Mouse (Mus musculus): ENCODE results near the gene Igf1.

Igf1 gene

DNA sequence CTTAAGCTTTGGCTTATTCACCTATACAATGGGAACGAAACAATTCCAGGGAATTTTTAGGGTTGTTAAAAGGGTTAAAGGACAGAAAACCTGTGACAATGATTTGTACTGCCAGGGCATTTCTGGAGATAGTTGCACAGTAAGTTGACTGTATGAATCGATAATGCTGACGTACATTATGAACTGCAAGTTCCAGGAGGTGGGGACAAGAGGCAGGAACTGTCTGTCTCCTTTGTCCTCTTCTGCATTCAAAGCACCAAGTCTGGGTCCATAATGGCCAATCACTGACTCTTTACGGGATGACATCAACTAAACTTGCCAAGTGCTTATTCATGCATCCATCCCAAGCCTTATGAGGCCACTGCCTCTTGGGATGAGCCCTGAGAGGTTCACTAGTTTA lies 39.3 kb downstream of the Igf1 start:
- DNase-seq (ENCODE audit: low spot score), result no peak

DNA sequence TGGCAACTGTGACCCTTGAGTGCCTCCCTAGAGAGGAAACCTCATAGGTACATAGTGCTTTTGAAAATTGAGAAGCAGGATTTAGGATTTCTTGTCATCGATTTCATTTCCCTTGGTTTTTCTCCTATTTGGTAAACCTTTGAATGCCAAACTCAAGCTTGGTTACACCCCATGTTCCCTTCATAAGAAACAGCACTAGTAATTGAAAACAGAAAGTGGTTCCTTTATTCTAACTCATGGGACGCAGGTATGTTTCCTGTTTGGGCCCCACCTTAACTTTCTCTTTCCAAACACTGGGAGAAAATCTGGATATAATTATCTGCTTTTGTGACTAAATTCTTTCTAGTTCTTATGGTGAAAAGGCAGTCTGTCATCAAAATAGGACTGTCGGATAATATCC lies 40.8 kb downstream of the Igf1 start:
- no peak for DNase-seq (ENCODE audit: low spot score)

DNA sequence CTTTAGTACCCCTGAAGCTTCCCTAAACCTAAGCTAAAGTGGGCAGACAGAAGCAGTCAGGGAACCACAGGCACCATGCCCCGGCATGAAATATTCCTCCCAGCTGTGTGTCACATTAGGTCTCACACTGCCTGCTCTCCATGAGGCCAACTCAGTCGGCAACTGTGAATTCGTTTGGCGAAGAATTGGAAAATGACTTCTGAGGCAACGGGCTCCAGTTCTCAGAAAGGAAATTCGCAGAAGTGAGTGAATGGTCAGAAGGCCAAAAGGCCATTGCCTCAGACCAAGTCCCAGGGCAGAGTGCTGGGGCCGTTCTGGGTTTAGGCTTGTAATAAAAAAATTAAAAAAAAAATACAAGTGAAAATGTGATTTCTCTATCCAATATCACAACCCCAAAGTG lies 43.9 kb downstream of the Igf1 start:
- DNase-seq (ENCODE audit: low spot score), result no peak

DNA sequence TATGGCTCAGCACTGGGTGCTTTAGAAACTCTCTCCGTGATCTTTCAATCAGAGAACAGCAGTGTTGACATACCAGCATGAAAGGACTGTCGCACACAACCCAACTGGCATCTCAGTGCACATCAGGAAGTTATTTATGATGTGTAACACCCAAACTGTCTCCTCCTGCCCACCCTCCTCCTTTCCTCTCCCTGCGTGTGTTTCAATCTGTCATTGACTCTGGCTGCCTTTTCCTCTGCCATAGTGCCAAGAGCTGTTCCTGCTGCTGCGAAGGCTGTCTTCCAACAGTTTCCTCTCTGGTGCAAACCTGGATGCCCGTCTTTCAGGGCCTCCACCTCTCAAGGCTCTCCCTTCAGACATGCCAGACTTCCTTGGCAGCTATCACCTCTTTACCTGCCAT lies 46.3 kb downstream of the Igf1 start:
- no peak for DNase-seq (ENCODE audit: low spot score)

DNA sequence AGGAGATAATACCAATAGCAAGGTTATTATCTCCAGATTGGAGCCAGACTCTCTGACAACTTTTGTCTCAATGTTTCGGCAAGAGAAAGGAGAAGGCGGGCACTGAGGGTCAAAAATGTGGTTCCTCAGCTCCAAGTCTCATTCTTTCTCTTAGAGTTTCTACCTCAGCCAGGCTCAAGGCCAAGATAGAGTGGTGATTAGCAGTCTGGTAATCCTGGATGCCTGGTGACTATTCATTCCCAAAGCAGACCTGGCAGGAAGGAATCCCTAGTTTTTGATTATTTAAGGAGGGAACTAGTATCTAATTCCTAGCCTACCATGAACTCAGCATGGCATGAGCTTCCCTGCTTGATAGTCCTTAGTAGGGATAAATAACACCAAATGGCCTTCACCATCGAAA lies 47.0 kb downstream of the Igf1 start:
- DNase-seq (ENCODE audit: low spot score), result no peak

DNA sequence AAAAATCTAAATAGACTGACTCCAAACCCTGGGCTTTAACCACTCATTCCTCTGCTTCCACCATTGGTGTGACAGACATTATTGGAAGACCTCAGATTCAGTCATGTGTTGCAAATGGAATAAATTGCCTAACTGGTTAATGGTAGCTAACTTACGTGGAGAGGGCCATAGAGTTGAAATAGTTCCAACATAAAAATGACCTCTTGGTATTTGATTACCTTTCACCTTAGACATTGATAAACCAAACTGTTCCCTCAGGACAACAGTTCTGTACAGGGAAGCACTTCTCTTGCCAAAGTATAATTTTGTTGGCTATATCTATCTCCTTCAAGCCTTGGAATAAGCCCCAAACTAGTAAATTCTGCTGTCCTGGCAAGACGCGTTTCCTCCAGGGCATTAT lies 48.1 kb downstream of the Igf1 start:
- DNase-seq (ENCODE audit: low spot score), result no peak

DNA sequence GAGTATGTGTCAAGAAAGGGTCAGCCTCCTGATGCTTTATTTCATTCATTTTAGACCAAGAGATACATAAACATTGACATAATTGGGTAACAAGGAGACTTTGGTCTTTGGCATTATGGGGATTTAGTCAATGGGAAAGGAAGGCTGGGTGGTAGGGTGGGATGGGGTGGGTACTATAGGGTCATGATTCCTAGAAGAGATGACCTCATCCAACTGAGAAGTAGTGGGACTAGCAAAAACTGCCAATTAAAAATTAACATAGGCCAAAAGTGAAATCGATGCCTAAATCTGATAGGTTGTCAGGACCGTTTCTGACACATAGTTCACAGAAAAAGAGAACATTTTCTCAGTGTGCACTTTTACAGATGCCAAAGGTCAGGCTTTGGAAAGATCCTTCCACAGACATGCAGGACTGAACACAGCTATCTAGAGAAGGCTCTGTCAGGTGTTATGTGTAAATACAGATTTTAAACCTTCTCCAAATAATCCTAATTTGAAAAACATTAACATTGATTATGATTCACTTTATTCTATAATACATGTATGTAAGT lies 48.8 kb downstream of the Igf1 start:
- no peak for DNase-seq (ENCODE audit: low spot score)

DNA sequence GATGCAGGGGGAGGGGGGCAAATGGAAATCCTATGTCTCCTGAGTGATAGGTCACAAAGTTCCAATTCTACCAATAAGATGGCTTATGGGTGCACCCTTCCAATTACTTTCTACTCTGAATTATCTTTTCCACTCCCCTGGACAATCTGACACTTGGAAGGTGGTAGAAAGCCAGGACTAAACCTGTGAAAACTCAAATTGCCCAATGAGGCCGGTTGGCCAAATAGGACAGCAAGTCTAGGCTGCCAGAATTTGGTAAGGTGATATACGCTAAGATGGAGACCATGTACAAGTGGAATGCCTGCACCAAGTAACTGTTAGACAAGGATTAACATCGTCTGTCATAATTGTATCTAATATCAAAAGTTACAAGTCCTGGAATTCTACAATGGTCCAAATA lies 55.8 kb downstream of the Igf1 start:
- DNase-seq (ENCODE audit: low spot score), result no peak

DNA sequence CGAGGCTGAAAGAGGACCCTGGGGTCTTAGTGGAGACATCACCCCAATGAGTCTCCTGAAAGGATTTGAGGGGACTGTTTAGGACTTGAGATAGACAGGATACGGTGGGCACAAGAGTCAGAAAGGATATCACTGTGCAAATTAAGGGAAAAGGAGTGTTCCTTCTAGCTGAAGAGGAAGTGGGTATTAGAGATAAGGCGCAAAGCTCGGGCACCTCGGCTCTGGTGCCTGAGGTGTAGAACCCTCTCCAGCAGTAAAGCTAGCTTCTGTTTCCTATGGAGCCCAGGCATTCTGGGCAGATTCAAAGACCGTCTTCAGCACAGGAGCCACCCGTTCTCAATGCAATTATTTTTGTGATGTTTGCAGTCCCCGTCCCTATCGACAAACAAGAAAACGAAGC lies 56.9 kb downstream of the Igf1 start:
- DNase-seq (ENCODE audit: low spot score), result no peak

DNA sequence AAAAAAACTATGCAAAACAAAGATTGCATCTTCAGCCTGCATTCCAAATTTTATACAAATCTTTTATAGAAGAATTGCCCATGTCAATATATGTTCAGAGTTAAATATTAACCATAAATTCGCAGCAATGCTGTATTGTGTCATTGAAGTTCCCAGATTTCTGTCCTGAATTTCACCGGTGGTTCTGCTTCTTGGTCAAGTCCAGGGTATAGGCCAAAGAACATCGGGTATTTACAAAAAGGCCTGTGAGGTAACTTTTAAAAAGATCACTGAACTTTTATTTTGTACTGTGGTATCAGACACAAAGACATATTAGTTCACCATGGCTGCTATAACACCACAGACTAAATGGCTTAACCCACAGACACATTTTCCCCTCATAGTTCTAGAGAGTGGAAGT lies 57.7 kb downstream of the Igf1 start:
- no peak for DNase-seq (ENCODE audit: low spot score)

DNA sequence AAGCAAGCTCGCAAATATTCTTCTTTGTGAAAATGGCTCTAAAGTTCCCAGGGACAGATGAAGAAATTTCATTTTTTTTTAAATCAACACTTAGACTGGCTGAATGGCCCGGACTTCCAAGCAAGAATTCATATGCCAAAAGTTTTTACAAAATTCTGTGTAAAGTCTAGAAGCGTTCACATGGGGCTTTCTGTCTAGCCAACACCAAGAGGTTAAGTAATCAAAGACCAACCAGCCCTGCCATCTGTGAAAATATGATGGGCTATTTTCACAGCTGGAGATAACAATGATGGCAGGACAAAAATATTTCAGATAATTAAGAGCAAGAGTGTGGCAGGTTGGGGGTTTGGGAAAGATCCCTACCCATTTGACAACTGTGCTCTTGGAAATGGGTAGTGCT lies 64.2 kb downstream of the Igf1 start:
- DNase-seq (ENCODE audit: low spot score), result no peak

DNA sequence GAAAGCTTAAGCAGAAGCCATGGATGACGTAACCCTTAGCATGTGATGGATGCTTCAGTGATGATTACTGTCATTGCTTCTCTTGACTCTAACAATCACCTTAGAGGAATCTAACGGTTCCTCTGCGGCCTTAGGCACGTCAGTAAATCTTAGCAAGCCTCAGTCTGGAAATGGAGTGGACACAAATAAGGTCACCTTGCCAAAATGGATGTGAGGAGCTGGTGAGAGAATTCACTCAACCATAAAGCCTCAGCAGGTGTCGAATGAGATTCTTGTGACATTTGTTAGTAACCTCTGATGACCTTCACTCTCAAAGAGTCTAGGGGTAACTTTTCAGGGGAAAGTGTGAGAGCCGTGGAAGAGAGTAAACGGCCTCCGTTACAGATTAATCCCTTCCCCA lies 68.5 kb downstream of the Igf1 start:
- no peak for DNase-seq (ENCODE audit: low spot score)

DNA sequence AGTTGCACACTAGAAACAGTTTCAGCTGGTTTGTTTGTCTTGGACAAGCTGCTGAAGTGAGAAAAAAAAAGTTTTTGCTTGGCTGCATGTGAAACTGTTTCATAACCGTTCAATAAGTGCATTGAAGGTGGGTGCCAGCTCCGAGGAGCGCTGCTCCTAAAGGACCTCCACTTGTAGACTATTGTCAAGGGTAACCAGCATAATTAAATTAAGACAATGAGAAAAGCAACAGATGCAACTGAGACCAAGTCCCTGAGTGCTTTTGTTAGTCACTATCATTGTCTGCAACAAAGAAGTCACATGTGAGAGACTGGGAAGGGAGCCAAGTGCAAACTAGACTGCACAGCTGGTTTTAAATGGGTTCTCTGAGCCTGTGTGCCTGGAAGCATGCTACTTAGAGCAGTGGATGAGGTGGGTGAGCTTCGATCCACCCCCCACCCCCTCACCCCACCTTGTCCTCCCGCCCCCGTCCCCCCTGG lies 69.1 kb downstream of the Igf1 start:
- DNase-seq (ENCODE audit: low spot score), result no peak

DNA sequence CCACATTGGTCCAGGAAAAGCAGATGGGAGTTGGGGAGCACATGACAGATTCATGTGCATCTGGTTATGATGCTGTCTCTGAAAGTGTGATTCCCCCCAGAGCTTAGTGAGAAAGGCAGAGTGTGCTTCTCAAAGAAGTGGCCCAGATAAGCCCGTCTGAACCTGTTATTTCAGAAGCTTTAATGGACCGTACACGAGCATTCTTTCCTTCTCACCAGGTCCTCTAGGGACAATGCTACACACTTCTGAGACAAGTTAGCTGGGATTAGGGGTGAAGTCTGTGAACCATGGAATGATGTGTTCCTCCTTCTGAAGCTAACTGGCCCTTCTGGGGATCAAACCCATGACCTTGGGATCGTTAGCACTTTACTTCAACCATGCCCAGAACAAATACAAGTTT lies 90.1 kb downstream of the Igf1 start:
- no peak for DNase-seq (ENCODE audit: low spot score)

DNA sequence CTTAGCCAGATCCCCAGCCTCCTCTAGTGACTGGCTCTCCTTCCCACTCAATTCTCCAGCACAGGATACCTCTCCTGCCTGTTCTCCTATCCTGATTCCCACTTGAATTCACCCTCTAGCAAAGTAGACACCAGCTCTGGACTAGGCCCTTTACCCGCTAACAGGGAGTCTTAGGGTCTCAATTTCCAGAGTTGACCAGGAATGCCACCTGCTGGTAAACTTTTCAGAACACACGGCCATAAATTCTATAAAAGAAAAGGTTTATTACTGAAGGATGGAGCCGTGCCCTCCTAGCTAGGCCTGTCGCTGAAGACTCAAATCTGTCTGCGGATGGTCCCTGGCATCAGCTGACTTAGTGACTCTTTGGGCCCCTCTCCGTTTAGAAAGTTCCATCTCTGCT lies 113.5 kb downstream of the Igf1 start:
- DNase-seq (ENCODE audit: low spot score), result no peak

DNA sequence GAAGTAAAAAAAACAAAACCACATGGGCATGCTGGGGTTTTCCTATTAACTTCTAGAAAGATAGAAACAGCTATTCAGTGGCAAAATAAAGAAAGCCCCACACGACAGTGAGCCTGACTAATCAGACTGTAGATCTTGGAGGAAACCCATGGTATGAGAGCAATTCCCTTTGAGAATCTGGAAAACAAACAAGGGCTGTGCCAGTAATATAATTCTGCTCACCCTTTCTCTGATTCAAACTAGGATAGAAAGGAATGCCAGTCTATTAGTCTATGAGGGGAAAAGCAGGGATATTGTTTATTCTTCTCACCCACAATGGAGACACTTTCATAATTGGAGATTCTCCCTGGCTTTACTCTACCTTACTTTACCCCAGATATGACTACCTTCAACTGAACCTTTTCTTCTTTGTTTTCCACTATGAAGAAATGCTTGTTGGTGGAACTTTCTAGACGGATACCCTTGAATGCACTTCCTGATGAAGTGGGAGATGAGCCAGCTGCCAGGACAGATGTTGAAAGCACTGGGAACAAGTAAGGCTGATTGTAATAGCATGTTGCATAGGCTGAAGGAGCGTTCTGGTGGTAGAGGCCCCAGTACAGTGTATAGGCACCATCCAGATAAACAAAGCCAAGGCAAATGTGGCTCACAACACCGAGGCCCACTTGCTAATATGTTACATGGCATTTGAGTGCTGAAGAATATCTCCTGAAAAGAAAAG lies 116.0 kb downstream of the Igf1 start:
- no peak for DNase-seq (ENCODE audit: low spot score)

DNA sequence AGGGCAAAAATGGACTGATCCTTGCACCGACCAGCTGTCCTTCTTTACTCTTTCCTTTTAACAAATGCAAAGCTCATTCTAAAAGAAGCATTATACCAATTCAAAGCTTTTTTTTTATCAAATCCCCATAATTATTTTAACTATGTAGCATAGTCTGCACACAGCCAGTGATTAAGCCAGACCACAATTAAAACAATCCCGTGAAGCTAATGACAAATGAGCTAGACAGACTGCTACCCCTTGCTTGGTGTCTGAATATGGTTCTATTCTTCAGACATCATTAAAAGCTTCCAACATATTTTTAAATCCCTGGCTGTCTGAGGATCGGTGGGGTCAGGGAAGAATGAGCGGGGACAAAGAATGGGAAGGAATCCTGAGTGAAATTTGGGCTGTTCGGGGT lies 127.3 kb downstream of the Igf1 start:
- no peak for DNase-seq (ENCODE audit: low spot score)

DNA sequence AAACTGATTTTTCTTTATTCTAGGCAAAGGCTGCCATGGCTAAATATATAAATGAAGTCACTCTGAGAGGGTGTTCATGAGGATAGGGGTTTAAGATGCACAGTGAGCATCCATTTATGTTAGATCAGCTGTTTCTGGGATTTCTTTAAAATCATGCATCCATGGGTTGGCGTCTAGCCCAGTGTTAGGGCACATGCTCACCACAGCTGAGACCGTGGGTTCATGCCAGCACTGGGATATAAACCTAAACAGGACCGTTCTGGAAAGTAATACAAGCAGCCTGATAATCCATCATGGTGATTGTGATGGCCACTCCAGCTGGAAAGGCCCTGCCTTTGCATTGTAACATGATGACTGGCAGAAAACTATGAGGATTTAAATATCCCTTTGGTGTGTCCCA lies 128.1 kb downstream of the Igf1 start:
- no peak for DNase-seq (ENCODE audit: low spot score)
